Mouse (Mus musculus) CH12F3 (cell line): ENCODE results near the gene Nck1.

Experiments
- in situ Hi-C: fragments of 300-500 bp; cut with MboI; formaldehyde crosslinking; loops from 2 replicates; pipeline ENCODE4 v1.14.3; 2020; ENCODE audit warnings: low sequenced_read_pairs

Nck1 gene

DNA sequence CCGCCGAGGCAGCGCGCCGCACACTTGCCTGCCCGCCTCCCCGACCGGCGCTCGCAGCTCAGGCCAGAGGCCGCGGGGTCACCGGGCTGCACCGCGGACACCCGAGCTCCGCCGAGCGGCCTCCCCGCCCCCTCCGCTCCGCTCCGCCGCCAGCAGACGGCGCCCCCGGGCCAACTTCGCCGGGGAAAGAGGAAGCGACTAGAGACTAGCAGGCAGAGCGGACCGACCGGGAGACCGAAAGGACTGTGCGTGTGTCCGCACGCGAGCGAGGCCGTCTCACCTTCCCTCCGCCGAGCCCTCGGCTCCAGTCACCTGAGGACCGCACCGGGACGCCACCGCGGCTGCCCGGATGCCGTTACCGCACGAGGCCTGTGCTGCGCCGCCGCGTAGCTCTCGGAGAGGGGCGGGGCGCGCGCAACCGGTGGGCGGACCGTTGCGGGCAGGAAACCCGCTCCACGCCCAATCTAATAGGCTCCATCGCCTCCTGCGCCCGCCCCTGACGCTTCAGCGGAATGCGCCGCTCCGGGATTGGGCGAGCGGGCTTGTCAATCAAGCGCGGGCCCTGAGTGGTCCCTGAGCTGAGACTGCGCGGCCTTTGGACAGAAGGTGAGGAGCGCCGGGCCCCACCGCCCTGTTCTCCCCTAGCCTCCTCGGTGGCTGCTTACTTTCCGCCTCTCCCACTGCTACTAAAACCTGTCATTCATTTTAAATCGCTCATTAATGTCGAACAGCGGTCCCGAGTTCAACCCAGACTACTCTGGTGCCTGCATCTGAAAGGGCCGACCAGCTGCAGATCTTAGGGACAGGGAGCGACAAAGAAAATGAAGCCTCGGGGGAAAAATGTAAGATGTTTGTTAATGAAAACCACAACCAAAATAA, at the start of gene Nck1:
Gene Nck1, minus strand, starts transcription at position 420 of the 879 bp plus-strand sequence.
- in situ Hi-C loops = no loop called here

DNA sequence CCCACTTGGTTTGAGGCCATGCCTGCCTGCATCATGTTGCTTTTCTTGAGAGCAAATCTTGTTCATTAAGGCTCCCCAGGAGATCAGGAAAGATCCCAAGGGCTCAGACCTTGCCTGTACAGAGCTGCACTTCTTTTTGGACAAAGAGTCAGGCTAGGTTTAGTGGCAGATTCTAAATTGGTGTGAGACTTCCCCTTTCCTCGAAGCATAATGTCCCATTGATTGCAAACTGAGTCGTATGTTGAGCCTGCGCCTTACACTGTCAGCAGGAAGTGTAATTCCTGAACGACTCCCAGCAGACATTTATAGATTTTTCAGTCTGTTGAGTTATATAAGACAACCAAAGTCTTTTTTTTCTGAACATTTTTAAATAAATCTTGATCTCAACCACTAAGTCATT, 44.5 kb upstream of the Nck1 start:
- in situ Hi-C loops = no loop called here

DNA sequence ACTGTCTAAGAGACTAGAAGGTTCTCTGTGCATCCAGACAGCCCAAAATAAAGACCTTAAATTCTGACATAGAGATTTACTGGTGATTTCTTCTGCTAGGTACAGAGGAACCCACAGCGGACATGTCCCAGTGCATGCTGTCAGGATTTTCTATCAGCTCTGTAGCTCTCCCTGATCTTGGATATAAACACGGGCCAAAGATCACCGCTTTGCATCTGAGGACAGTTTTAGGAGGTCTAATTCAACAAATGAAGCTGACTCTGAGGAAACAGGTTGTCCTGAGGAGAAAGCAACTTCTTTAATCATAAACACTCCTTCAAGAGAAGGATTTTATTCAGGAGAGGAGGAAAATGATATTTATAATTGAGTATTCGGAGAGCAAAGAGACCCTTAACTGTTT, 38.1 kb upstream of the Nck1 start:
- in situ Hi-C loops = no loop called here

- in situ Hi-C loops = no loop called here
These were observed 37.1 kb upstream of the Nck1 start for GRCm38 (mm10) chr9:100582883-100583575.

DNA sequence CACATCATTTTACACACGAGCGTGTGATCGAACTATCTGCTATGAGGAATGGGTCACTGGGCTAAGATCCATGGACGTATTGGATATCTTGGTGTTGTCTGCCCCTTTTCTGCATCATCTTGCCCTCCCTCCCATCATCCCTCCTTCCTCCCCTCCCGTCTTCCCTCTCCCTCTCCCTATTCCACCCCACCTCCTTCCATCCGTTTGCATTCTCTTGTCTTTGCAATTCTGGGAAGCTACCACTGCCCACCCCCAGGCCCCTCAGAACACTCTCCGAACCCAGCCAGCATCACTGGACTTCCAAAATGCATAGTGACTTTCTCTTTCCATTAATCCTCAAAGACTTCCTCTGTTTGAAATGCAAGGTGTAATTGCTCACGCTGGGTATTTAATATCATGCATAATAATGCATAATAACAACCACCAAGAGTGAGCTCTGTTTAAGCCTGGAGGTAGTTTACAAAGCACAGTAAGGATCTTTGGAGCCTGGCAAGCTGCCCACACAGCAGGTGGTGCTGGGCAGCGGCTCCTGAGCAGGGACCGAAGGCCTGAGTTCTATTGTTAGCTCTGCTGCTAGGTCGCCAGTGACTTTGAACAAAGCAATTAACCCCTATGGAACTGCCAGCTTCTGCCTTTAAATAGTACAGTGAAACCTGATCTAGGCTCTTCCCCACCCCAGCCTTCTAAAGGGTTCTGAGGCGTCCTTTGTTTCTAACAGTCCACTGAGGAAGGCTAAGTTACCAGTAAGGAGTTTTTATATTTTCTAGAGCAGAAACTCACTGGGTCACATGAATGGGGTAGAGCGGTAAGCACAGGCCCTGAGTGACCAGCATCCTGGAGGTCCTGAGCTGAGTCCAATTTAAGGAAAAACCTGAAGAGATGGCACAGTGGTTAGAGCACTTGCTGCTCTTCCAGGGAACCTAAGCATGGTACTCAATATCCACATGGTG, 35.9 kb upstream of the Nck1 start:
- in situ Hi-C loops = no loop called here

GRCm38 (mm10) chr9:100580196-100580740, 34.3 kb upstream of the Nck1 start:
- in situ Hi-C loops = no loop called here

DNA sequence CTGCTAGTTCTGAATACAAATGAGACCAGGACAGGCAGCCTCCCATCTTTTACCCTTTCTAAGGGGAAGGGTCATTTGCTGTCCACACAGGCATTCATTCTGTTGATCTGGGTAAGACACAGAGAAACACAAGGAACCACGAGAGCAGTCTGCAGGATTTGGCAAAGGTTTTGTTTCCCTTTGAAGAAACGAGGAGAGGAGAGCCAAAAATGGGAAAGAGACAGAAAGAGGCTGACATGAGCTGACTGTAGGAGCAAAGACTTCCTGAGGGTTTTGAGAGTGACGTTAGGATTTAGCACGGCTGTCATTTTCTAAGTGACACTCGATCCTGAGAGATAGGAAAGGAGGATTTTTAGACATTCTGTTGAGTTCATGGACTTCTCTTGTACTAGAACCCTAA, 28.0 kb upstream of the Nck1 start:
- in situ Hi-C loops = no loop called here

GRCm38 (mm10) chr9:100573300-100573699, 27.4 kb upstream of the Nck1 start:
- in situ Hi-C loops = no loop called here

GRCm38 (mm10) chr9:100571511-100571910, 25.6 kb upstream of the Nck1 start:
- in situ Hi-C loops = no loop called here

- in situ Hi-C loops = no loop called here
These were observed 24.8 kb upstream of the Nck1 start, which contains the start of gene Slc35g2 for GRCm38 (mm10) chr9:100570626-100571233. Slc35g2 (minus strand) TSS chr9:100571090.

DNA sequence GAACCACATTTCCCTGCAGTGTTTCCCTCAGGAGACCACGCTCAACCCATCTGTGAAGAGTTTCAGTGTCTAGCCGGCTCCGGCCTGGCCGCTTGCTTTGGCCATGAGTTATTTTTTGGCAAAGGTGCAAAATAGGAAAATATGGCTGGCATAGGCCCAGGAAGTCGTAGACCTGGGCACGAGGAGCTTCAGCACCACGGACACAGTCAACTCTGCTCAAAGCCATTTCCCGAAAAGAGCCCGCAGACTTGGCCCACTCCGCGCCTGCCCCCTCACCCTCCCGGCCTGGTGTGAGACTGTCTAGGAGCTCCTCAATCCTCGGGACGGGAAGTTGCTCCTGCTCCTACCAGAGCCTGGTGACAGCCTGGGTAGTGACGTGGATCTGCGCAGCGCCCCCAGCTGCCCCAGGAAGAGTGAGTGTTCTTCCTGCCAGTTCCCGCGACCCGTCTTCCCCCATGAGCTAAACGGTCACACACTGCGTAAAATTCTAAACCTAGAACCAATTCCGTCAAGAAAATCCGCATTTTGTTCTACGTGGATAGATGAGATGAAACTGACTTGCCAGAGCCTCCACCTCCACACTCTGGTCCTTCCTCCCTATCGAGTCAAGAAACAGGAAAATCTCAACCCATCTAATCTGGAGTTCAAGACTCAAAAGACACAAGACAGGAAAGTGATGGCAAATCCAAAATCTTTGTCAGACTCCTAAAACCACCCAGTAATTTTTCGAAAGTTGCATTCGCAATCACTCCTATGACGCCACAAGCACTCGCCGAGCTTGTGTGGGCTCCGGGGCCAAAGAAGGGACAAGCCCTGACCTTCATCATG, 24.1 kb upstream of the Nck1 start:
- in situ Hi-C loops = loop anchor here (10.0 kb wide), 1 partner anchor 55 kb away; no protein-coding TSS in a partner anchor

- in situ Hi-C loops = loop anchor here (10.0 kb wide), 1 partner anchor 64 kb away; no protein-coding TSS in a partner anchor
These were observed 14.4 kb upstream of the Nck1 start for GRCm38 (mm10) chr9:100560251-100560890.

GRCm38 (mm10) chr9:100558991-100559390, 13.1 kb upstream of the Nck1 start:
- in situ Hi-C loops = no loop called here

GRCm38 (mm10) chr9:100558023-100558573, 12.2 kb upstream of the Nck1 start:
- in situ Hi-C loops = no loop called here

- in situ Hi-C loops = no loop called here
These were observed 9.8 kb upstream of the Nck1 start for GRCm38 (mm10) chr9:100555686-100556085.

DNA sequence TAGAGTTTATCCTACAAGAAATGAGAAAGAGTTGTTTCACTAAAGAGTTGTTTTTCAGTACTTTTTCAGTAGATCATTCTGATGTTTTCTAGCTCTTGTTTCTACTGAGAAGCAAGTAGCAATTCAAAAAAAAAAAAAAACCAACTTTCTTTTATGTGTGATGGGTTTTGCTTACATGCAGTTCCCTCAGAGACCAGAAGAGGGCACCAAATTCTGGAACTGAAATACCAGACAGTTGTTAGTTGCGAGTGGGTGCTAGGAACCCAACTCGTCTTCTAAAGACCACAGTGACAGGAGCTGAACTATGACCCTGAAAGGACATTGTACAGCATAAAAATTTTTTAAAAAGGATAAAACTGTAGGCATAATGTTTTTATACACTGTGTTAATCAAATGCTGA, 2.4 kb upstream of the Nck1 start:
- in situ Hi-C loops = no loop called here

GRCm38 (mm10) chr9:100546594-100546910, 618 bp upstream of the Nck1 start:
- in situ Hi-C loops = no loop called here

DNA sequence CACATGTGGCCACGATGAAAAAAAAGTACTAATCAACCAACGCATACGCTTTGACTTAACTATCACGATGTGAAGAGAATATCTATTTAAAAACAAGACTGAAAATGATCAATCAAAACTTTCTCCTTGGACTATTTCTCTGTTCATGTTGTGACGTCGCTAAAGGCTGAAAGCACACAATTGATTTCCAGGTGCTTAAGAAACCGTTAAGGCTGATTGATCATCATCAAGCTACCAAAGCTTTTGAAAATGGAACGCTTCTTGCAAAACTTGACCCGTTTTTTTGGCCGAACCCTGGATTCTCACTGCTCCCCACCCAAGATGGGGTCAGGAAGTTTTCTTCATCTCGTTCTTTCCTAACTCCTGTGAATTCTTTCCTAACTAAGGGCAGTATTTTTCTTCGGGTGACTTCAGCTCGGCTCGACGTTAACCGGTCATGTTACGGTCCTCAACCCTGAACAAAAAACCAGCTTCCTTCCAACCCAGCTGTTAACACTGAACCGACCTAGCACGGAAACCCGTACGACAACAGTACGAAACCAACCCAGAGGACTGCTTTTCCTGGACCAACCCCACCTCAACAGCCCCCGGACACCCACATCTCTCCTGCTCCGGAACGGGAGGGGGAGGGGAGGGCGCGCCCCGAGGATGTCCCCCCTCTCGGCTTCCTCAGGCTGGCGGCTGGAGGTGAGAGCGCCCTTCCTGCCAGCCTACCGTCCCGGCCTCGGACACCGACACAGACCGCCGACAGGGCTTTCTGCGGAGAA, 803 bp downstream of the Nck1 start:
- in situ Hi-C loops = no loop called here
